Mouse (Mus musculus) thymus, adult 2 months (tissue): ENCODE results near the gene Adcy9. TPM values are rescaled to one million over a fixed set of nuclear protein-coding genes. Genes with fewer than 3 reads are reported as not detected.
A peak's percentile ranks its signal among the peaks of the same experiment; 100 is the strongest.

Experiments
- DNase-seq: peaks from one replicate; pipeline ENCODE4 v3.0.0; 2021
- H3K27ac ChIP-seq: fragments of 200-500 bp; 2 replicates; pipeline ENCODE4 v1.5.1; 2012; ENCODE audit warnings: low read length, control low read depth; ENCODE audit not compliant: control insufficient read depth, insufficient read depth
- H3K27me3 ChIP-seq: fragments of 200-500 bp; 2 replicates; pipeline ENCODE4 v1.6.1; 2012; ENCODE audit warnings: mild to moderate bottlenecking, low read length, moderate library complexity, mixed read lengths; ENCODE audit not compliant: control insufficient read depth, insufficient read depth
- H3K36me3 ChIP-seq: fragments of 200-500 bp; 2 replicates; pipeline ENCODE4 v1.6.1; 2012; ENCODE audit warnings: mild to moderate bottlenecking, low read length, moderate library complexity; ENCODE audit not compliant: control insufficient read depth, insufficient read depth
- H3K4me1 ChIP-seq: fragments of 200-500 bp; replicated peaks from 2 replicates; pipeline ENCODE4 v1.6.1; 2012; ENCODE audit warnings: low read length; ENCODE audit not compliant: control insufficient read depth, insufficient read depth
- H3K4me3 ChIP-seq: fragments of 200-500 bp; 2 replicates; pipeline ENCODE4 v1.5.1; 2012; ENCODE audit warnings: mild to moderate bottlenecking, low read length, control low read depth, moderate library complexity; ENCODE audit not compliant: control insufficient read depth, insufficient read depth
- CTCF ChIP-seq: fragments of 200-500 bp; IDR thresholded peaks from 2 replicates; pipeline ENCODE4 v1.5.1; 2012; ENCODE audit warnings: mild to moderate bottlenecking, control low read depth, low read length, moderate library complexity, borderline replicate concordance; ENCODE audit not compliant: control insufficient read depth, poor library complexity, insufficient read depth; ENCODE audit errors: extremely low read depth
- POLR2A ChIP-seq: fragments of 200-500 bp; IDR thresholded peaks from 2 replicates; pipeline ENCODE4 v1.6.1; 2012; ENCODE audit warnings: mild to moderate bottlenecking, low read length, control low read depth, moderate library complexity; ENCODE audit not compliant: control insufficient read depth, poor library complexity, insufficient read depth; ENCODE audit errors: extremely low read depth
- WGBS: fragments of 180-500 bp; shearing (Covaris S2); methylation state at CpG from one replicate; pipeline ENCODE4 v1.1.7; 2018; 5-methylcytosine and 5-hydroxymethylcytosine counted together
- polyA plus RNA-seq: library from polyadenylated mRNA; depleted of rRNA; stranded (reverse); fragments of >200 nt; gene quantifications from 2 replicates; pipeline ENCODE4 v1.2.3, GENCODE M21; 2012

Gene Adcy9
- polyA plus RNA-seq, 1 experiment: 7.6 TPM

- Histone ChIP-seq H3K36me3 (no peaks in the 10 kb centered on the region), H3K27me3 (no peaks in the 10 kb centered on the region), H3K27ac (no peak overlapping the region), H3K4me1 (0 out of 2 replicates have a peak, but pooled peaks cover 3% of the 10 kb centered on the region), H3K4me3 (no peak overlapping the region)
- TF ChIP-seq CTCF: no peak
- no peak for TF ChIP-seq POLR2A
- no peak for DNase-seq
- 81% methylated on average over 3 of the region's 3 CpGs for WGBS
These were observed 148.0 kb downstream of the Adcy9 start for GRCm38 (mm10) chr16:4272254-4272653.

GRCm38 (mm10) chr16:4270911-4271310 is 149.4 kb downstream of the Adcy9 start:
- H3K36me3 ChIP-seq: no peaks in the 10 kb centered on the region
- 85% methylated on average over 1 of the region's 1 CpGs for WGBS
- no peak overlapping the region for H3K27ac ChIP-seq
- no peaks in the 10 kb centered on the region for H3K27me3 ChIP-seq
- no peak for TF ChIP-seq CTCF
- no peak for TF ChIP-seq POLR2A
- H3K4me3 ChIP-seq: no peak overlapping the region
- H3K4me1 ChIP-seq: 0 out of 2 replicates have a peak, but pooled peaks cover 3% of the 10 kb centered on the region
- no peak for DNase-seq

GRCm38 (mm10) chr16:4267857-4268666 is 152.2 kb downstream of the Adcy9 start:
- Histone ChIP-seq H3K27me3 (no peaks in the 10 kb centered on the region), H3K27ac (no peak overlapping the region), H3K4me1 (0 out of 2 replicates have a peak, but pooled peaks cover 3% of the 10 kb centered on the region), H3K4me3 (peak overlapping the region; percentile 33), H3K36me3 (no peaks in the 10 kb centered on the region)
- 19% methylated on average over 40 of the region's 40 CpGs for WGBS
- TF ChIP-seq POLR2A (no peak), CTCF (peak; percentile 84)
- DNase-seq: peak; percentile 69

- Histone ChIP-seq H3K36me3 (no peaks in the 10 kb centered on the region), H3K27me3 (no peaks in the 10 kb centered on the region), H3K27ac (no peak overlapping the region), H3K4me3 (no peak overlapping the region), H3K4me1 (0 out of 2 replicates have a peak, but pooled peaks cover 3% of the 10 kb centered on the region)
- 84% methylated on average over 9 of the region's 9 CpGs for WGBS
- no peak for DNase-seq
- TF ChIP-seq CTCF: no peak
- TF ChIP-seq POLR2A: no peak
These were observed 152.8 kb downstream of the Adcy9 start for GRCm38 (mm10) chr16:4267453-4267852.

- H3K4me3 ChIP-seq: no peak overlapping the region
- TF ChIP-seq POLR2A (no peak), CTCF (no peak)
- H3K27ac ChIP-seq: no peak overlapping the region
- no peak for DNase-seq
- 49% methylated on average over 5 of the region's 5 CpGs for WGBS
- H3K27me3 ChIP-seq: no peaks in the 10 kb centered on the region
- 0 out of 2 replicates have a peak, but pooled peaks cover 3% of the 10 kb centered on the region for H3K4me1 ChIP-seq
- H3K36me3 ChIP-seq: no peaks in the 10 kb centered on the region
These were observed 154.9 kb downstream of the Adcy9 start for GRCm38 (mm10) chr16:4265351-4265750.

- 0 out of 2 replicates have a peak, but pooled peaks cover 3% of the 10 kb centered on the region for H3K4me1 ChIP-seq
- H3K36me3 ChIP-seq: no peaks in the 10 kb centered on the region
- no peak overlapping the region for H3K4me3 ChIP-seq
- DNase-seq: no peak
- TF ChIP-seq POLR2A: no peak
- no peak for TF ChIP-seq CTCF
- H3K27me3 ChIP-seq: no peaks in the 10 kb centered on the region
- WGBS: 91% methylated on average over 3 of the region's 3 CpGs
- H3K27ac ChIP-seq: no peak overlapping the region
These were observed 156.8 kb downstream of the Adcy9 start for GRCm38 (mm10) chr16:4263486-4263885.
